Mouse (Mus musculus): ENCODE measurements around the gene Xpnpep2. TPM values are rescaled to one million over a fixed set of nuclear protein-coding genes. Genes with fewer than 3 reads are reported as not detected.

Gene Xpnpep2
- polyA plus RNA-seq, 1 experiment from 2014 or later = 5.6 TPM

- 71% methylated on average over 2 of the region's 2 CpGs for WGBS
- ATAC-seq (replicated peaks; ENCODE audit: low FRiP score) = no peak
- no peaks in the 10 kb centered on the region; the same call in 1 of the 2 replicates for H3K27me3 ChIP-seq
Observed at GRCm38 (mm10) chrX:48147226-48147625, 38.7 kb downstream of the Xpnpep2 start.

DNA sequence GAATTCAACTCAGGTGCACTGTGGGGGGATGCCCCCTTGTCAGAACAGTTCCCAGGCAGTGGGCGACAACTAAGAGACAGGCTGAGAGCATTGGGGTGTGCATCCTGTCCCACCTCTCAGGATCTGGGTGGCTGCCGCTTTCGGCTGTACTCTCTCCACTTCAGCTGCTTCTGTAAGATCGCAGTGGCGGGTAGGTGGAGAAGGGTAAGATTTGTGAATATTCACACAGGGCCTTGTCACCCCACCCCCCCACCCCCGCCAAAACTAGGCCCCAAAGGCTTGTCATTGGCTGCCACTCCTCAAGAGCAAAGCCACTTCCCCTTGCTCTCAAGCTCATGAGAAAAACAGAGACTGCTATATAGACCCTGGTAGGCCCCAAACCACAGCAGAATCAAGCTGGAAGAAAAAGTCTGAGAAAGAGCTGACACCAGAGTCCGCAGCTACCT lies 39.2 kb downstream of the Xpnpep2 start:
- Histone ChIP-seq H3K27me3 (no peaks in the 10 kb centered on the region; the same call in 1 of the 2 replicates), H3K4me3 (replicated peaks) (no peak overlapping the region), H3K9ac (no peak overlapping the region), H3K4me2 (no peak overlapping the region), H3K36me3 (no peaks in the 10 kb centered on the region), H3K27ac (no peak overlapping the region), H3K4me1 (peaks cover 6% of the 10 kb centered on the region; the same call in 1 of the 2 replicates), H3K9me3 (replicated peaks) (no peaks in the 10 kb centered on the region)
- WGBS = 77% methylated on average over 7 of the region's 7 CpGs
- no peak for ATAC-seq (replicated peaks; ENCODE audit: low FRiP score)

More at GRCm38 (mm10) chrX:48147226-48147625, 38.7 kb downstream of the Xpnpep2 start:
- Histone ChIP-seq H3K27ac (no peak overlapping the region), H3K9me3 (replicated peaks) (no peaks in the 10 kb centered on the region), H3K4me1 (peaks cover 6% of the 10 kb centered on the region; the same call in 1 of the 2 replicates), H3K4me2 (no peak overlapping the region), H3K4me3 (replicated peaks) (no peak overlapping the region), H3K36me3 (no peaks in the 10 kb centered on the region), H3K9ac (no peak overlapping the region)

DNA sequence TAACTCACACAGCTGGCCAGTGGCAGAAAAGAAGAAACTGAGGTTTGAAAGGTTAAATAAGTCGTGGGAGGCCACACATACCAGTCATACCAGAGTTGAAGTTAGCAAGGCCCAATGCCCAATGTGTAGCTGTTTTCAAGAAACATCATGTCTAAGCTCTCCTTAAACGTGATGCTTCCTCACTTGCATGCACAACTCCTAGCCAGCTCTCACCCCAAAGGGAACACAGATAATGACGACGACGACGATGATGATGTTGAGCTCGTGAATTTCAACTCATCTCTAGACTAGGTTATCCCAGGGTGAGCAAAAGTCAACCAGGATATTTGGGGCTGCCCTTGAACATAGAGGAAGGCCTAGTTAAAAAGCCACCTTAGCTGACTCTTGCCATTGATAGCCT lies 43.6 kb downstream of the Xpnpep2 start:
- WGBS = 82% methylated on average over 7 of the region's 7 CpGs
- Histone ChIP-seq H3K4me1 (no peaks in the 10 kb centered on the region), H3K27ac (no peak overlapping the region), H3K4me2 (no peak overlapping the region), H3K4me3 (replicated peaks) (no peak overlapping the region), H3K9ac (no peak overlapping the region), H3K27me3 (no peaks in the 10 kb centered on the region), H3K36me3 (no peaks in the 10 kb centered on the region), H3K9me3 (replicated peaks) (no peaks in the 10 kb centered on the region)
- ATAC-seq (replicated peaks; ENCODE audit: low FRiP score) = no peak

DNA sequence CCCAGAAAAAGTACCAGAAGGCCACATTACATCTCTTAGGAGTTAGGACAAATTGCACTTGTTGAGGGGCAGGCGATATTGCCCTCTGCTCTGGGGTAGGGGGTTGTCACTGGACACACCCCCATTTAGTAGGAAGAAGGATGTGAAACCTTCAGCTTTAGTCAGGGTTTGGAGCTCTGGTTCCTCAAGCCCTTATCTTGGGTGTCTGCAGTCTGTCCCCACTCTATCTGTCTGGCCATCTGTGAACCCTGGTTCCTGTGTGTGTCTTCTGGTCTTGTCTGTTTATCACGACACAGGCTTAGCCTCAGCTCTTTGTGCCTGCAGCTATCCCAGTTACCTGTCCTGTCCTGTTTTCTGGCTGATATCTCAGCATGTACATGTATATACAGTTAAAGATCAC lies 44.9 kb downstream of the Xpnpep2 start:
- Histone ChIP-seq H3K27ac (no peak overlapping the region), H3K9ac (no peak overlapping the region), H3K27me3 (no peaks in the 10 kb centered on the region), H3K9me3 (replicated peaks) (no peaks in the 10 kb centered on the region), H3K4me1 (no peaks in the 10 kb centered on the region), H3K4me2 (no peak overlapping the region), H3K4me3 (replicated peaks) (no peak overlapping the region), H3K36me3 (no peaks in the 10 kb centered on the region)
- WGBS = 75% methylated on average over 2 of the region's 2 CpGs
- ATAC-seq (replicated peaks; ENCODE audit: low FRiP score) = no peak

DNA sequence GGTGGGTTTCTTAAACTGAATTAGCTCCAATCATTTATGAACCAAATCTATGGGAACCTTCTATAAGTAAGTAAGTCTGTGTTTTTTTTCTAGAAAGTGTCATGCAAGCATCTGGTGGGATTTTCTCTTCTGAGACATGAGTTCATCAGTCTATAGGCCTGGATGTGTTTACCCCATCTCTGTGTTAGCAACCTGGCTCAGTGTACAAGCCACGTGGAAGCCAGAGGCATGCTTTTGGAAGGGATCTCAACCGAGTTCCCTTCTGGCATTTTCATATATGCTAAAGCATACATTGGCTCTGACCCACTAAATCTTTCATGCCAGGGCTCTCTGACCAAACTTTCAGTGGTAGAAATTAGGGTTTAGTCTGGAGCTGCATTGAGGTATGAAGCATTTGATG lies 45.4 kb downstream of the Xpnpep2 start:
- no peaks in the 10 kb centered on the region for H3K4me1 ChIP-seq
- 82% methylated on average over 2 of the region's 2 CpGs for WGBS
- H3K36me3 ChIP-seq = no peaks in the 10 kb centered on the region
- H3K27me3 ChIP-seq = no peaks in the 10 kb centered on the region
- no peak for ATAC-seq (replicated peaks; ENCODE audit: low FRiP score)
- H3K4me2 ChIP-seq = no peak overlapping the region
- H3K27ac ChIP-seq = no peak overlapping the region
- H3K9me3 ChIP-seq (replicated peaks) = no peaks in the 10 kb centered on the region
- no peak overlapping the region for H3K4me3 ChIP-seq (replicated peaks)
- H3K9ac ChIP-seq = no peak overlapping the region

- H3K27ac ChIP-seq = no peak overlapping the region
- 89% methylated on average over 6 of the region's 6 CpGs for WGBS
- no peaks in the 10 kb centered on the region for H3K36me3 ChIP-seq
- no peaks in the 10 kb centered on the region for H3K9me3 ChIP-seq (replicated peaks)
- H3K4me1 ChIP-seq = no peaks in the 10 kb centered on the region
- no peak overlapping the region for H3K4me3 ChIP-seq (replicated peaks)
- H3K4me2 ChIP-seq = no peak overlapping the region
- H3K27me3 ChIP-seq = no peaks in the 10 kb centered on the region
- ATAC-seq (replicated peaks; ENCODE audit: low FRiP score) = no peak
- H3K9ac ChIP-seq = no peak overlapping the region
Observed at GRCm38 (mm10) chrX:48155489-48155888, 47.0 kb downstream of the Xpnpep2 start.

GRCm38 (mm10) chrX:48157396-48157795 lies 48.9 kb downstream of the Xpnpep2 start:
- no peaks in the 10 kb centered on the region for H3K36me3 ChIP-seq
- WGBS = 85% methylated on average over 8 of the region's 8 CpGs
- H3K4me2 ChIP-seq = no peak overlapping the region
- no peak overlapping the region for H3K9ac ChIP-seq
- H3K4me3 ChIP-seq (replicated peaks) = no peak overlapping the region
- no peaks in the 10 kb centered on the region for H3K4me1 ChIP-seq
- no peak overlapping the region for H3K27ac ChIP-seq
- ATAC-seq (replicated peaks; ENCODE audit: low FRiP score) = no peak
- no peaks in the 10 kb centered on the region for H3K27me3 ChIP-seq
- no peaks in the 10 kb centered on the region for H3K9me3 ChIP-seq (replicated peaks)

DNA sequence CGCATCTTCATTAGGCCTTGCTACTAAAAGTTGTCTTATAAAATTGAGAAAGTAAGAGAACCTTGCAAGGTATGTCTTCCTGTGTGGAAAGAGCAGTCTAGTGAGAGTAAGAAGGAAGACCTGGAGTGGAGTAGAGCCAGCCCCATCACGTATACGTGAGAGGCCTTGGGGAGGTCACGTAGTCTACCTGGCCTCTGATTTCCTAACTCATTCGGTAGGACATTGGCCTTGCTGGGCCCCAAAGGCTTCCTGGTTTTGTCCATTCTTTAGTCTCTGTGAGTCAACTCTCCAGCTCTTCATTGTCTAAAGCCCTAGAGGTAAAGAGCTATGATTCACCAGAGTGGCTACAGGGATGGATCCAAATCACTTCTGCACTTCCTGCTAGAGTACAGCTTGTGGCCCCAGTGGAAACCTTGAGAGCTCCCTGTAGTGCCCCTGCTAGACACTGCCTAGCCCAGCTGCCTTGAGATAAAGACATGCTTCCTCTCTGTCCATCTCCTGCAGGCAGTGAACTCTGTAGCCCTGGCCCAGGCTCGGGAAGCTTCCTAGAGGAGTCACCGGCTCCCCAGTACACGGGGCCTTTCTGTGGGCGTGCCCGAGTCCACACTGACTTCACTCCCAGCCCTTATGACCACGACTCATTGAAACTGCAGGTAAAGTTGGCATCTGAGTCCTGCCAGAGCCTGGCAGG lies 49.8 kb downstream of the Xpnpep2 start:
- Histone ChIP-seq H3K4me1 (no peaks in the 10 kb centered on the region), H3K4me3 (replicated peaks) (no peak overlapping the region), H3K9ac (no peak overlapping the region), H3K4me2 (no peak overlapping the region), H3K27me3 (no peaks in the 10 kb centered on the region), H3K27ac (no peak overlapping the region), H3K9me3 (replicated peaks) (no peaks in the 10 kb centered on the region), H3K36me3 (no peaks in the 10 kb centered on the region)
- WGBS = 83% methylated on average over 11 of the region's 11 CpGs
- ATAC-seq (replicated peaks; ENCODE audit: low FRiP score) = no peak

DNA sequence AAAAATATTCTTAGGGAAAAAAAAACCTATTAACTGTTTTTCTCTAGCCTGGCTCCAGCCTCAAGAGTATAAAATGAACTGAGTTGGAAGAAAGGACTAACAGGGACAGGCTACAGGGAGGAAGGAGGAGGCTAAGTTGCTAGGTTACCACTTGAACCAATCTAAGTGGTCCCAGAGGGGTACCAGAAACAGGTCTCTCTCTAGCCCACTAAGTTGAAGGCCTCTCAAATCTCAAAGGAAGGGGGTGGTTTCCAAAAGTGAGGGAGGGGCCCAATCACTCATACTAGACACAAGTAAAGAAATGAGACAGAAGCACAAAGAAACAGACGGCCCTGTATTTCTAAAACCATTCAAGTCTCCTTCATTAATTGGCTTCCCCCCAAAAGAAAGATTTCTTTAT lies 61.4 kb downstream of the Xpnpep2 start:
- no peak for ATAC-seq (replicated peaks; ENCODE audit: low FRiP score)
- Histone ChIP-seq H3K4me2 (no peak overlapping the region), H3K4me3 (replicated peaks) (no peak overlapping the region)

DNA sequence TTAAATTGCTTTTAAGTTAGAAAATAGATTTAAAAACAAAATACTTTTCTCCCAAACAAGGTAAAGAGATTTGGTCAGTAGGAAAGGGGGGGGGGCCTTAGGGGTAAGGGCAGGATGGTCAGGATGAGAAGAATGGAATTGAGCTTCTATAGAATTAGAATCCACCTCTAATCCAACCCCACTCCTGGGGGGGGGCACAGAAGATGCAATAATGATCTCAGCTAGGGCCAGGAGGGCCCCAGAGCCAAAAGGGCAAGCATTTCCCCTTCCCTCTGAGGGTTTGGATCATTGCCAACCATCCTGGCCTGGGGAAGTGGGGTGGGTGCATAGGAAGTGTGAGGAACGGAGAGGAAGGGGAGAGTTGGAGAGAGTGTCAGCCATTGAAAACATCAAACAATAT lies 61.8 kb downstream of the Xpnpep2 start:
- no peaks in the 10 kb centered on the region for H3K9me3 ChIP-seq (replicated peaks)
- peaks cover 6% of the 10 kb centered on the region; the same call in 1 of the 2 replicates for H3K36me3 ChIP-seq
- 54% methylated on average over 1 of the region's 1 CpGs for WGBS
- no peaks in the 10 kb centered on the region for H3K4me1 ChIP-seq
- ATAC-seq (replicated peaks; ENCODE audit: low FRiP score) = no peak
- no peaks in the 10 kb centered on the region for H3K27me3 ChIP-seq
- no peak overlapping the region for H3K9ac ChIP-seq
- no peak overlapping the region for H3K4me3 ChIP-seq (replicated peaks)
- no peak overlapping the region for H3K27ac ChIP-seq
- H3K4me2 ChIP-seq = no peak overlapping the region

More for the DNA sequence above, 61.4 kb downstream of the Xpnpep2 start:
- H3K9me3 ChIP-seq (replicated peaks) = no peaks in the 10 kb centered on the region
- WGBS = 73% methylated on average over 1 of the region's 1 CpGs
- H3K4me1 ChIP-seq = no peaks in the 10 kb centered on the region
- 0 out of 2 replicates have a peak, but pooled peaks cover 5% of the 10 kb centered on the region for H3K36me3 ChIP-seq
- no peak overlapping the region for H3K27ac ChIP-seq
- no peak overlapping the region for H3K9ac ChIP-seq
- no peaks in the 10 kb centered on the region for H3K27me3 ChIP-seq

DNA sequence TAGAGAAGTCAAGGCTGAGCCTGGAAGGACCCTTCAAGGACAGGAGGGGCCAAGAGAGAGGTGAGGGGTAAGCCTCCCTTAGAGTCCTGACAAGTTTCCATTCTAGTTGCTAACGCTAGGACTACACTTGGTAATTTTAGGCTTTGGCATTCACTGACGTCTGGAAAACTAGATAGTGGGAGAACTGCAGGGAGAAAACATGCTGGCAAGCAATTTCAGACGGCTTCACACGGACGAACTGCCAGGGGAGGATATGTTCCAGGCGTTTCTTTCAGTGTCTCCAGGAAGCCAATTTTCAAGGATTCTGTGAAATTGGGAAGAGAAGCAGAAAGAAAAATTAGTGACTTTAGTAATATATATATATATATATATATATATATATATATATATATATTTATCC lies 73.3 kb downstream of the Xpnpep2 start:
- no peaks in the 10 kb centered on the region for H3K27me3 ChIP-seq
- H3K4me3 ChIP-seq (replicated peaks) = no peak overlapping the region
- WGBS = 86% methylated on average over 6 of the region's 6 CpGs
- H3K27ac ChIP-seq = no peak overlapping the region
- no peak overlapping the region for H3K4me2 ChIP-seq
- H3K9ac ChIP-seq = no peak overlapping the region
- peaks cover 11% of the 10 kb centered on the region; the same call in 1 of the 2 replicates for H3K36me3 ChIP-seq
- H3K9me3 ChIP-seq (replicated peaks) = no peaks in the 10 kb centered on the region
- no peaks in the 10 kb centered on the region for H3K4me1 ChIP-seq
- no peak for ATAC-seq (replicated peaks; ENCODE audit: low FRiP score)

DNA sequence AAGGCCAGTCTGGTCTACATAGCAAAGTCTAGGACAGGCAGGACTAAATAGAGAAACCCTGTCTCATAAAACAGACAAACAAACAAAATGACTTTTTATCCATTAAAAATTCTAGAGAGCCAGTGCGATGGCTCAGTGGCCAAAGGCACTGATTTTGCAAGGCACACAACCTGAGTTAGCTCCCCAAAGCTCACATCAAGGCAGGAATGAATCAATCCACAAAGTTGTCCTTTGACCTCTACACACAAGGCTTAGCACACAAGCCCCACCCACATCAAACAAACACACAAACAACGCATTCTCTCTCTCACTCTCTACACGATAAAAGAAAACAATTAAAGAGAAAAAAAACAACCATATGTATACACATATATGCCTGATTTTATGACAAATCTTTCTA lies 76.2 kb downstream of the Xpnpep2 start:
- WGBS = 84% methylated on average over 3 of the region's 3 CpGs
- 0 out of 2 replicates have a peak, but pooled peaks cover 8% of the 10 kb centered on the region for H3K36me3 ChIP-seq
- H3K9me3 ChIP-seq (replicated peaks) = no peaks in the 10 kb centered on the region
- no peak overlapping the region for H3K4me2 ChIP-seq
- no peak for ATAC-seq (replicated peaks; ENCODE audit: low FRiP score)
- H3K27ac ChIP-seq = no peak overlapping the region
- H3K27me3 ChIP-seq = no peaks in the 10 kb centered on the region
- no peak overlapping the region for H3K9ac ChIP-seq
- H3K4me3 ChIP-seq (replicated peaks) = no peak overlapping the region
- H3K4me1 ChIP-seq = no peaks in the 10 kb centered on the region

All from kidney, embryonic 15.5 days (tissue).